Mouse (Mus musculus) embryo, embryonic 10 days (tissue): ENCODE measurements around the gene Zc3h18.

Source experiments
- DNase-seq: peaks from one replicate; pipeline ENCODE4 v3.0.0-alpha.2; 2015; ENCODE audit warnings: low spot score

Zc3h18 gene

GRCm38 (mm10) chr8:122347811-122348552, 28.4 kb upstream of the Zc3h18 start:
- no peak for DNase-seq

GRCm38 (mm10) chr8:122349357-122350297, 26.8 kb upstream of the Zc3h18 start:
- peak; percentile 24 for DNase-seq

- no peak for DNase-seq
These were observed 25.9 kb upstream of the Zc3h18 start for GRCm38 (mm10) chr8:122350309-122351089.

GRCm38 (mm10) chr8:122354157-122354556, 22.3 kb upstream of the Zc3h18 start:
- no peak for DNase-seq

GRCm38 (mm10) chr8:122355642-122356606, 20.5 kb upstream of the Zc3h18 start:
- no peak for DNase-seq

- DNase-seq, result no peak
These were observed 19.2 kb upstream of the Zc3h18 start for GRCm38 (mm10) chr8:122357202-122357601.

- no peak for DNase-seq
These were observed 18.8 kb upstream of the Zc3h18 start for GRCm38 (mm10) chr8:122357641-122358040.

GRCm38 (mm10) chr8:122359111-122359775, 17.2 kb upstream of the Zc3h18 start:
- DNase-seq, result no peak

GRCm38 (mm10) chr8:122360696-122361416, 15.6 kb upstream of the Zc3h18 start, which contains the start of gene Trhr2:
TSS of gene Trhr2 (minus strand) at chr8:122360746.
- DNase-seq, result no peak

GRCm38 (mm10) chr8:122362271-122362670, 14.1 kb upstream of the Zc3h18 start:
- no peak for DNase-seq

- DNase-seq, result no peak
These were observed 13.4 kb upstream of the Zc3h18 start for GRCm38 (mm10) chr8:122362967-122363366.

- DNase-seq, result no peak
These were observed 7.9 kb upstream of the Zc3h18 start for GRCm38 (mm10) chr8:122368494-122368893.

GRCm38 (mm10) chr8:122369665-122370064, 6.7 kb upstream of the Zc3h18 start:
- peak; percentile 84 for DNase-seq

GRCm38 (mm10) chr8:122371706-122372105, 4.7 kb upstream of the Zc3h18 start:
- DNase-seq, result no peak

GRCm38 (mm10) chr8:122375320-122375719, 1.1 kb upstream of the Zc3h18 start:
- DNase-seq, result no peak

GRCm38 (mm10) chr8:122375751-122376364, 551 bp upstream of the Zc3h18 start:
- DNase-seq, result no peak

- DNase-seq, result no peak
These were observed 6.6 kb downstream of the Zc3h18 start for GRCm38 (mm10) chr8:122383039-122383438.

- no peak for DNase-seq
These were observed 12.9 kb downstream of the Zc3h18 start for GRCm38 (mm10) chr8:122389357-122389756.

GRCm38 (mm10) chr8:122390758-122391157, 14.3 kb downstream of the Zc3h18 start:
- no peak for DNase-seq
